Mouse (Mus musculus): ENCODE data around the gene Miox. TPM values are rescaled to one million over a fixed set of nuclear protein-coding genes. Genes with fewer than 3 reads are reported as not detected.

Miox gene
- total and polyA plus RNA-seq, 2 experiments from 2014 or later = not detected

GRCm38 (mm10) chr15:89297695-89298094, 36.5 kb upstream of the Miox start:
- H3K4me3 ChIP-seq (ENCODE audit: low read depth, low read length) = no peak overlapping the region
- no peaks in the 10 kb centered on the region for H3K9me3 ChIP-seq (replicated peaks; ENCODE audit: control insufficient read depth, low read length)
- H3K4me2 ChIP-seq (ENCODE audit: low read depth, low read length) = no peak overlapping the region
- no peak overlapping the region for H3K27ac ChIP-seq (ENCODE audit: low read depth)
- H3K36me3 ChIP-seq (replicated peaks; ENCODE audit: control insufficient read depth, insufficient read depth, low read length) = peaks cover 82% of the 10 kb centered on the region
- ATAC-seq (ENCODE audit: insufficient read depth, low read depth) (no peak), DNase-seq (ENCODE audit: low spot score) (no peak)
- no peaks in the 10 kb centered on the region for H3K27me3 ChIP-seq (ENCODE audit: control insufficient read depth, insufficient read depth, low read length)
- H3K9ac ChIP-seq (replicated peaks; ENCODE audit: low read depth, low read length) = no peak overlapping the region
- WGBS = 98% methylated on average over 2 of the region's 2 CpGs
- H3K4me1 ChIP-seq (ENCODE audit: control insufficient read depth, insufficient read depth) = no peaks in the 10 kb centered on the region
- TF ChIP-seq EP300 (IDR thresholded peaks at IDR 0.05; ENCODE audit: low read depth) (no peak), CTCF (IDR thresholded peaks at IDR 0.05; ENCODE audit: low read depth) (no peak)

DNA sequence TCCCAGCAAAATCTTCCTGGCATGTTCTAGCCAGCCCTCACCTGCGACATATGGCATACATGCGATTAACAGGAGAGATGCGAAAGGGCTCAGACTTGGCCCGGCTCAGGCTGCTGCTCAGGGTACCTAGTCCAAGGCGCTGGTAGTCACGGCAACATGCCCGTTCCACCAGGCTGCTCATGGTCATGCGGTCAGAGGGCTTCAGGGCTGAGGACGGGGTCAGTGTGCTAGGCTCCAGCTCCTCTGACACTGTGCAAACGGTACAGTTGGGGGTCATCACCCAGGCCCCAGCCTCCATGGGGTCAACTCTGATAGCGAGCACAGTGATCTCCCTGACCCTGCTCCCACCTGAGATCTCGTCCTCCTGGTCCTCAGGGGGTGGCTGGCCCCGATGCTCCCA, 34.0 kb upstream of the Miox start:
- Histone ChIP-seq H3K9me3 (replicated peaks; ENCODE audit: control insufficient read depth, low read length) (no peaks in the 10 kb centered on the region), H3K27me3 (ENCODE audit: control insufficient read depth, insufficient read depth, low read length) (no peaks in the 10 kb centered on the region), H3K36me3 (replicated peaks; ENCODE audit: control insufficient read depth, insufficient read depth, low read length) (peaks cover 82% of the 10 kb centered on the region), H3K4me2 (ENCODE audit: low read depth, low read length) (no peak overlapping the region), H3K4me1 (ENCODE audit: control insufficient read depth, insufficient read depth) (no peaks in the 10 kb centered on the region), H3K27ac (ENCODE audit: low read depth) (no peak overlapping the region), H3K9ac (replicated peaks; ENCODE audit: low read depth, low read length) (no peak overlapping the region), H3K4me3 (ENCODE audit: low read depth, low read length) (no peak overlapping the region)
- TF ChIP-seq EP300 (IDR thresholded peaks at IDR 0.05; ENCODE audit: low read depth) (no peak), CTCF (IDR thresholded peaks at IDR 0.05; ENCODE audit: low read depth) (no peak)
- ATAC-seq (ENCODE audit: insufficient read depth, low read depth) = no peak
- no peak for DNase-seq (ENCODE audit: low spot score)
- WGBS = 92% methylated on average over 13 of the region's 13 CpGs

DNA sequence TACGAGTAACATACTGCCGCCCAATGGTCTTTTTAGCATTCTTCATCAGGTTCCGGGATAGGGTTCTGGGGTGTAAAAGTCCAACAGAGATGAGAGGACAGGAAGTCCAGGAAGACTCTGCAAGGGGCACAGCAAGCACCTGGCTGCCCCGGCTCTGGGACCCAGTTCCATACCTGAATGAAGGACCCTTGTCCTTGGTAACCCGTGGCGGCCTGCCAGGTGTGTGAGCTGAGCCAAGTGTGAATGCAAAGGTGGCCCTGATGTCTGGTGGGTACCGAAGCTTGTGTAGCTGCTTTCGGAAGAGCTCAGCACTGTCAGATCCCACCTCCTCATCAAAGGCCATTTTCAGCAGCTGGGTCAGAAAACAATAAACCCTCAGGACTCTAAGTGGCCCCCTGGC, 33.6 kb upstream of the Miox start:
- no peak overlapping the region for H3K4me2 ChIP-seq (ENCODE audit: low read depth, low read length)
- H3K27me3 ChIP-seq (ENCODE audit: control insufficient read depth, insufficient read depth, low read length) = no peaks in the 10 kb centered on the region
- no peak for DNase-seq (ENCODE audit: low spot score)
- TF ChIP-seq EP300 (IDR thresholded peaks at IDR 0.05; ENCODE audit: low read depth) = no peak
- no peak for TF ChIP-seq CTCF (IDR thresholded peaks at IDR 0.05; ENCODE audit: low read depth)
- H3K9ac ChIP-seq (replicated peaks; ENCODE audit: low read depth, low read length) = no peak overlapping the region
- no peak overlapping the region for H3K27ac ChIP-seq (ENCODE audit: low read depth)
- no peaks in the 10 kb centered on the region for H3K4me1 ChIP-seq (ENCODE audit: control insufficient read depth, insufficient read depth)
- ATAC-seq (ENCODE audit: insufficient read depth, low read depth) = no peak
- H3K4me3 ChIP-seq (ENCODE audit: low read depth, low read length) = no peak overlapping the region
- H3K36me3 ChIP-seq (replicated peaks; ENCODE audit: control insufficient read depth, insufficient read depth, low read length) = peaks cover 82% of the 10 kb centered on the region
- no peaks in the 10 kb centered on the region for H3K9me3 ChIP-seq (replicated peaks; ENCODE audit: control insufficient read depth, low read length)
- WGBS = 95% methylated on average over 8 of the region's 8 CpGs

GRCm38 (mm10) chr15:89305966-89306365, 28.2 kb upstream of the Miox start:
- DNase-seq (ENCODE audit: low spot score) (no peak), ATAC-seq (ENCODE audit: insufficient read depth, low read depth) (no peak)
- Histone ChIP-seq H3K27ac (ENCODE audit: low read depth) (no peak overlapping the region), H3K27me3 (ENCODE audit: control insufficient read depth, insufficient read depth, low read length) (no peaks in the 10 kb centered on the region), H3K4me1 (ENCODE audit: control insufficient read depth, insufficient read depth) (peaks cover 14% of the 10 kb centered on the region; the same call in 1 of the 2 replicates), H3K9ac (replicated peaks; ENCODE audit: low read depth, low read length) (no peak overlapping the region), H3K9me3 (replicated peaks; ENCODE audit: control insufficient read depth, low read length) (no peaks in the 10 kb centered on the region), H3K4me3 (ENCODE audit: low read depth, low read length) (no peak overlapping the region), H3K36me3 (replicated peaks; ENCODE audit: control insufficient read depth, insufficient read depth, low read length) (peaks cover 58% of the 10 kb centered on the region), H3K4me2 (ENCODE audit: low read depth, low read length) (no peak overlapping the region)
- TF ChIP-seq CTCF (IDR thresholded peaks at IDR 0.05; ENCODE audit: low read depth) = no peak
- TF ChIP-seq EP300 (IDR thresholded peaks at IDR 0.05; ENCODE audit: low read depth) = no peak
- WGBS = 83% methylated on average over 1 of the region's 1 CpGs

GRCm38 (mm10) chr15:89307461-89307860, 26.7 kb upstream of the Miox start:
- no peak overlapping the region for H3K4me2 ChIP-seq (ENCODE audit: low read depth, low read length)
- TF ChIP-seq CTCF (IDR thresholded peaks at IDR 0.05; ENCODE audit: low read depth) = no peak
- TF ChIP-seq EP300 (IDR thresholded peaks at IDR 0.05; ENCODE audit: low read depth) = no peak
- DNase-seq (ENCODE audit: low spot score) (no peak), ATAC-seq (ENCODE audit: insufficient read depth, low read depth) (no peak)
- no peak overlapping the region for H3K9ac ChIP-seq (replicated peaks; ENCODE audit: low read depth, low read length)
- WGBS = 89% methylated on average over 13 of the region's 13 CpGs
- no peak overlapping the region for H3K27ac ChIP-seq (ENCODE audit: low read depth)
- no peaks in the 10 kb centered on the region for H3K9me3 ChIP-seq (replicated peaks; ENCODE audit: control insufficient read depth, low read length)
- no peak overlapping the region for H3K4me3 ChIP-seq (ENCODE audit: low read depth, low read length)
- peaks cover 43% of the 10 kb centered on the region for H3K36me3 ChIP-seq (replicated peaks; ENCODE audit: control insufficient read depth, insufficient read depth, low read length)
- H3K27me3 ChIP-seq (ENCODE audit: control insufficient read depth, insufficient read depth, low read length) = no peaks in the 10 kb centered on the region
- H3K4me1 ChIP-seq (ENCODE audit: control insufficient read depth, insufficient read depth) = peaks cover 14% of the 10 kb centered on the region; the same call in 1 of the 2 replicates

DNA sequence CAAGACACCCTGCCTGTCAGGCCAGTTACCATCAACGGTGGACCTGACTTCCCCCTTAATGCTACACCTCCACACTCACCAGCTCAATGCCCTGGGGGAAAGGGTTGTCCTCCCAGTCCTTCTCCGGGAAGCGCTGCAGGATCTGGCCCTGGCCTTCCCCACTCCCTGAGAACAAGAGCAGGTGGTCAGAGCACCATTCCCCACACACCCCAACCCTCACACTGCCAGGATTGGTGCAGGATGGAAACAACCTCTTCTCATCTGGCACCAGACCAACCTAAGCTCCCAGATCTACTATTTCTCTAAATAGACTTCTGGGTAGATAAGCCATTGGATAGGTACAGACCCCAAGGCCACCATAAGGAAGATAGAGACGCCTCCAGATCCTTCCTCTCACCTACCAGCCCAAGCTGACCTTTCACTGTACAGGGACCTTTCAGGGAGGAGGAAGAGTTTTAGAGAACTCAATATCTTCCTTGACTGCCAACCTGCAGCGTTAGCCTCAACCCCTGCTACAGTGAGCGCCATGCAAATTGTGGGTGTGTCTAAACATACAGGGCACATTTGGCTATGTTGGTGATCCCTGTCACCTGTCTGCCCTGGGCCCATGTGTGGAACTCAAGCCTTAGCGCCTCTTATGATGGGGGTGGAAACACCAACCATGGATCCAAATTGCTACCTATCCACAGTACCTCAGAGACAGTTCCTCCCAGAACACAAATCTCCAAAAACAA, 25.6 kb upstream of the Miox start:
- H3K9ac ChIP-seq (replicated peaks; ENCODE audit: low read depth, low read length) = no peak overlapping the region
- peaks cover 18% of the 10 kb centered on the region for H3K4me1 ChIP-seq (ENCODE audit: control insufficient read depth, insufficient read depth)
- H3K36me3 ChIP-seq (replicated peaks; ENCODE audit: control insufficient read depth, insufficient read depth, low read length) = peaks cover 32% of the 10 kb centered on the region
- no peaks in the 10 kb centered on the region for H3K27me3 ChIP-seq (ENCODE audit: control insufficient read depth, insufficient read depth, low read length)
- ATAC-seq (ENCODE audit: insufficient read depth, low read depth) = no peak
- no peak overlapping the region for H3K4me2 ChIP-seq (ENCODE audit: low read depth, low read length)
- WGBS = 75% methylated on average over 7 of the region's 7 CpGs
- H3K9me3 ChIP-seq (replicated peaks; ENCODE audit: control insufficient read depth, low read length) = no peaks in the 10 kb centered on the region
- no peak overlapping the region for H3K27ac ChIP-seq (ENCODE audit: low read depth)
- no peak for DNase-seq (ENCODE audit: low spot score)
- TF ChIP-seq EP300 (IDR thresholded peaks at IDR 0.05; ENCODE audit: low read depth) (no peak), CTCF (IDR thresholded peaks at IDR 0.05; ENCODE audit: low read depth) (no peak)
- H3K4me3 ChIP-seq (ENCODE audit: low read depth, low read length) = no peak overlapping the region

All from heart, postnatal 0 days (tissue).